Mouse (Mus musculus) heart, embryonic 14.5 days (tissue): ENCODE data around the gene Spen. TPM values are rescaled to one million over a fixed set of nuclear protein-coding genes. Genes with fewer than 3 reads are reported as not detected.

ENCODE experiments used
- ATAC-seq: fragments of 200-750 bp; cut with Nextera tagmentation; 2 replicates; pipeline ENCODE4 v1.8.0; 2017; ENCODE audit warnings: low read depth, moderate TSS enrichment; ENCODE audit not compliant: insufficient number of reproducible peaks, insufficient read depth, low FRiP score
- H3K27ac ChIP-seq, 2 experiments: fragments of 200-500 bp in 1 of 2; fragments of 300-500 bp in 1 of 2; sonication (generic) in 1 of 2; replicated peaks in 1 of 2; 2 replicates each; pipeline ENCODE4 v1.5.1; 2012 to 2014; ENCODE audit warnings: low read depth in 2 of 2, low read length in 2 of 2, control low read depth in 1 of 2, mild to moderate bottlenecking in 1 of 2, mixed read lengths in 1 of 2; ENCODE audit not compliant: control insufficient read depth in 1 of 2, insufficient read depth in 1 of 2
- H3K27me3 ChIP-seq: fragments of 300-500 bp; sonication (generic); 2 replicates; pipeline ENCODE4 v1.6.1; 2014; ENCODE audit warnings: mild to moderate bottlenecking, low read length, control low read depth; ENCODE audit not compliant: control insufficient read depth, insufficient read depth
- H3K36me3 ChIP-seq: fragments of 300-500 bp; sonication (generic); 2 replicates; pipeline ENCODE4 v1.6.1; 2014; ENCODE audit warnings: mild to moderate bottlenecking, control low read depth, low read length, mixed read lengths; ENCODE audit not compliant: control insufficient read depth, insufficient read depth
- H3K4me1 ChIP-seq, 2 experiments: fragments of 200-500 bp in 1 of 2; fragments of 300-500 bp in 1 of 2; sonication (generic) in 1 of 2; 2 replicates each; pipeline ENCODE4 v1.6.1; 2012 to 2014; ENCODE audit warnings: low read length in 2 of 2, control low read depth in 1 of 2, mixed read lengths in 1 of 2; ENCODE audit not compliant: control insufficient read depth in 2 of 2, insufficient read depth in 2 of 2
- H3K4me2 ChIP-seq: fragments of 300-500 bp; sonication (generic); 2 replicates; pipeline ENCODE4 v1.6.1; 2014; ENCODE audit warnings: mild to moderate bottlenecking, low read length
- H3K4me3 ChIP-seq, 2 experiments: fragments of 200-500 bp in 1 of 2; fragments of 300-500 bp in 1 of 2; sonication (generic) in 1 of 2; 2 replicates each; pipeline ENCODE4 v1.5.1; 2012 to 2014; ENCODE audit warnings: low read length in 2 of 2, mild to moderate bottlenecking in 2 of 2, control low read depth in 1 of 2, low read depth in 1 of 2, moderate library complexity in 1 of 2; ENCODE audit not compliant: control insufficient read depth in 1 of 2, insufficient read depth in 1 of 2
- H3K9ac ChIP-seq: fragments of 300-500 bp; sonication (generic); 2 replicates; pipeline ENCODE4 v1.6.1; 2014; ENCODE audit warnings: mild to moderate bottlenecking, low read length
- H3K9me3 ChIP-seq: fragments of 300-500 bp; sonication (generic); 2 replicates; pipeline ENCODE4 v1.6.1; 2016; ENCODE audit warnings: low read length, control low read depth; ENCODE audit not compliant: control insufficient read depth
- WGBS: fragments of 180-500 bp; shearing (Covaris S2); extraction: QIAGEN DNeasy Blood & Tissue Kit; methylation state at CpG from one replicate; pipeline ENCODE4 v1.1.7; 2014; 5-methylcytosine and 5-hydroxymethylcytosine counted together
- polyA plus RNA-seq: library from polyadenylated mRNA; unstranded; fragments of >200 nt; fragmentation: Nextera tagmentation; extraction: Ambion mirVana; gene quantifications from 2 replicates; pipeline ENCODE4 v1.2.1, GENCODE M21; 2014

Spen gene
- polyA plus RNA-seq, 1 experiment from 2014 or later, result 9.6 TPM

DNA sequence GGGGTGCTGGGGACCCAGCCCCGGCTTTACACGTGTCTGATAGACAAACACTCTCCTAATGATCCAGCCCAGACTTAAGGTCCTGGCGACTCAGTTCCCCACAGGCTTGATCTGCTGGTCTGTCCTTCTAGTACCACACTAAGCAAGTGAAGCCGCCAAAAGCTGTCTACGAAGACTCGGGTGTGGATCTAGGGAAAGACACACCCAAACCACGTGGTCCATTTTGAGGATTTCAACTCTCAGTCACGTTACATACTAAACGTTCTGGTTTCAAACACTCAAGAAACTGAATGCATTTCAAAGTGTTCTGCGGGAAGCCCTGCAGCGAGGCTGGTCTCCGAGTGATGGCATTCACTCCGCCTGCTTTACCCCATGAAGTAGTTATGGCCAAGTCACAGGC is 27.9 kb downstream of the Spen start:
- no peak for ATAC-seq
- peaks cover 5% of the 10 kb centered on the region for H3K36me3 ChIP-seq
- no peak overlapping the region for H3K4me2 ChIP-seq
- no peak overlapping the region for H3K4me3 ChIP-seq
- WGBS, result 80% methylated on average over 13 of the region's 13 CpGs
- H3K9ac ChIP-seq, result no peak overlapping the region
- H3K9me3 ChIP-seq, result no peaks in the 10 kb centered on the region
- H3K4me1 ChIP-seq, result peaks cover 25 to 40% of the 10 kb centered on the region in 2 experiments
- no peak overlapping the region for H3K27ac ChIP-seq
- no peaks in the 10 kb centered on the region for H3K27me3 ChIP-seq

DNA sequence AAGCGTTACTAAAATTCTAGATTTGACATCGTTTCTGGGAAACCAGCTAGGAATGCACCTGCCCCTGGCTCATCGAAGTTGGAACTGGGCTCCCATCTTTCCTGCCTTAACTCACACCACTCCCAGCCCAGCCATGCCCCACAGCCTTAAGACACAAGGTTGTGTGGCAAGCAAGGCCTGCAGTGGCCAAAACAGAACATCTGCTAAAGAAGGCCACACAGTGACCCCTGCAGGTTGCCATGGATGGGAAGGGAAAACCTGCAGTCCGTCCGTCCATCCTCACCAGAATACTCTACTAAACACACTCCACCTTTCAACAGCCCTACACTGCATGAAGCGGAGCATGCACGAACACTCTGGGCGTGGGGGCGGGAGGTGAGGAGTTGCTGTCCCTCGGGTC is 31.5 kb downstream of the Spen start:
- peak overlapping the region; percentile 47 for H3K4me2 ChIP-seq
- H3K4me3 ChIP-seq, result no peak overlapping the region
- H3K27ac ChIP-seq, result peak overlapping the region; percentile 77 to 91
- H3K9me3 ChIP-seq, result no peaks in the 10 kb centered on the region
- peak overlapping the region; percentile 51 for H3K9ac ChIP-seq
- 49% methylated on average over 10 of the region's 10 CpGs for WGBS
- no peak for ATAC-seq
- no peaks in the 10 kb centered on the region for H3K36me3 ChIP-seq
- no peaks in the 10 kb centered on the region for H3K27me3 ChIP-seq
- peaks cover 13 to 25% of the 10 kb centered on the region in 2 experiments for H3K4me1 ChIP-seq

DNA sequence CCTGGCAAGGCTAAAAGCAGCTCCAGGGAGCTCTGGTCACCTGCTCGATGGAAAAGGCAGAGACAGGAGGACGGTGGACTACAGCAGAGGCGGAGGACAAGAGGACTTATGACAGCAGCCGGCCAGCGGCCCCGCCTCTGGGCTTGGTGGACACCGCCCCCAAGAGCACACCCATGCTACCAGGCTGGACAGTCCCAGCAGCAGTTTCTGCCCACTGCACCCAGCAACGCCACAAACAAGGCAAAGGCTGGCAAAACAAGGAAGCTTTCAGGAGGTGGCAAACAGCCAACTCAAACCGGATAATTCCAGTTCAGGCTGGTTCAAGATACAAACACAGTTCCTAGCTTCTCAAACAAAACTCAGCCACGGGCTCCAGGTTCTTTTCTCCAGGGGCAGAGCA is 32.0 kb downstream of the Spen start:
- peaks cover 17 to 30% of the 10 kb centered on the region in 2 experiments for H3K4me1 ChIP-seq
- H3K9ac ChIP-seq, result peak overlapping the region; percentile 51
- WGBS, result 17% methylated on average over 10 of the region's 10 CpGs
- peak; percentile 72 for ATAC-seq
- no peaks in the 10 kb centered on the region for H3K27me3 ChIP-seq
- peak overlapping the region; percentile 77 to 91 for H3K27ac ChIP-seq
- peak overlapping the region; percentile 47 for H3K4me2 ChIP-seq
- H3K9me3 ChIP-seq, result no peaks in the 10 kb centered on the region
- H3K4me3 ChIP-seq, result no peak overlapping the region
- no peaks in the 10 kb centered on the region for H3K36me3 ChIP-seq

DNA sequence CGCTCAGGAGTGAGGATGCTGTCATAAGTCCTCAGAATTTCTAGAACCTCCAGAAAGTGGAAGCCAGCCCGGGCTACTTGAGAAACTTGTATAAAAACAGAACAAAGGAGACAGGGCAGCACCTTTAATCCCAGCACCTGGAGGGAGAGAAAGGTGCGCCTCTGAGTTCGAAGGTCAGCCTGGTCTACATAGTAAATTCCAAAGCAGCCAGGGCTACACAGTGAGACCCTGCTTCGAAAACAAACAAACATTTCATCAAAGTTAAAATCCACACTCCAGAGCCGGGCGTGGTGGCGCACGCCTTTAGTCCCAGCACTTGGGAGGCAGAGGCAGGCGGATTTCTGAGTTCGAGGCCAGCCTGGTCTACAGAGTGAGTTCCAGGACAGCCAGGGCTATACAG is 32.6 kb downstream of the Spen start:
- no peaks in the 10 kb centered on the region for H3K27me3 ChIP-seq
- no peaks in the 10 kb centered on the region for H3K36me3 ChIP-seq
- H3K9ac ChIP-seq, result no peak overlapping the region
- H3K4me1 ChIP-seq, result peaks cover 21 to 36% of the 10 kb centered on the region in 2 experiments
- no peak for ATAC-seq
- H3K4me2 ChIP-seq, result peak overlapping the region; percentile 47; the same call in 1 of the 2 replicates
- 92% methylated on average over 9 of the region's 11 CpGs for WGBS
- H3K27ac ChIP-seq, result peak overlapping the region in 1 of 2 experiments; percentile 77; a peak in 3 of 4 replicates
- H3K4me3 ChIP-seq, result no peak overlapping the region
- no peaks in the 10 kb centered on the region for H3K9me3 ChIP-seq

DNA sequence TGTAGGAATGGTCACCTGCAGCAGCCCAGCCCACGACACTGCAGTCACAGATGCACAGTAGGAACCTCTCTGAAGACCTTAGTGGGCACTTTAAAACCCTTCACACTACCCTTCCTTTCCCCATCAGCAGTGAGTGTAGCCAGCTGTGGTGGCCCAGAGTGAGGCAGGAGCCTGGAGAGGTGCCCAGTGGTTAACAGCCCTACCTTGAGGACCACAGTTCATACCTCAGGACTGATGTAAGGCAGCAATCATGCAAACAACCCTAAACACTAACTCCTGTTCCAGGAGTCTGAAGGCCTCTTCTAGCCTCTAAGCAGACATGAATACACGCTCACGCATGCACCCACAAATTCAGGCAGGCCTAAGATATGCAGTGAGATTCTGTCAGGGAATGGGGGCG is 33.9 kb downstream of the Spen start:
- no peak overlapping the region for H3K4me3 ChIP-seq
- H3K9ac ChIP-seq, result no peak overlapping the region
- H3K27me3 ChIP-seq, result no peaks in the 10 kb centered on the region
- H3K27ac ChIP-seq, result no peak overlapping the region
- H3K4me2 ChIP-seq, result no peak overlapping the region
- peaks cover 27 to 39% of the 10 kb centered on the region in 2 experiments for H3K4me1 ChIP-seq
- 95% methylated on average over 4 of the region's 4 CpGs for WGBS
- no peak for ATAC-seq
- no peaks in the 10 kb centered on the region for H3K36me3 ChIP-seq
- H3K9me3 ChIP-seq, result no peaks in the 10 kb centered on the region

DNA sequence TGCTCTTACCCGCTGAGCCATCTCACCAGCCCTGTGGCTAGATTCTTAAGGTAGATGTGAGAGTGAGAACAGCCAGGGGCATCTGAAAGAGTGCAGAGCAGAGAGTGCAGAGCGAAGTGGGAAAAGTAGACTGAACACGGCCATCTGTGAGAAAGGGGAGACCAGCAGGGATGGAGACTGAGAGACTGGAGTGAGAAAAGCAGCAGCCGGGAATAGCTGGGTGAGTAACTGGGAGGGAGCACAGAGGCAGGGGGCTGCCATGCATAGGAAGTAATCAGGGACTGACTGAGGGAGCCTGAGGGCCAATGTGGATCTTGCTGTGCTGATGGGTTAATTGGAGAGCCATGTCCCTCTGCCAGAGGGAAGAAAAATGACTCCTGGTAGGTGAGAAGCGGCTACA is 35.7 kb downstream of the Spen start:
- no peak overlapping the region for H3K9ac ChIP-seq
- no peaks in the 10 kb centered on the region for H3K9me3 ChIP-seq
- no peak overlapping the region for H3K27ac ChIP-seq
- no peak overlapping the region for H3K4me3 ChIP-seq
- 68% methylated on average over 5 of the region's 5 CpGs for WGBS
- ATAC-seq, result no peak
- H3K36me3 ChIP-seq, result no peaks in the 10 kb centered on the region
- no peak overlapping the region for H3K4me2 ChIP-seq
- peaks cover 27 to 39% of the 10 kb centered on the region in 2 experiments for H3K4me1 ChIP-seq
- H3K27me3 ChIP-seq, result no peaks in the 10 kb centered on the region

DNA sequence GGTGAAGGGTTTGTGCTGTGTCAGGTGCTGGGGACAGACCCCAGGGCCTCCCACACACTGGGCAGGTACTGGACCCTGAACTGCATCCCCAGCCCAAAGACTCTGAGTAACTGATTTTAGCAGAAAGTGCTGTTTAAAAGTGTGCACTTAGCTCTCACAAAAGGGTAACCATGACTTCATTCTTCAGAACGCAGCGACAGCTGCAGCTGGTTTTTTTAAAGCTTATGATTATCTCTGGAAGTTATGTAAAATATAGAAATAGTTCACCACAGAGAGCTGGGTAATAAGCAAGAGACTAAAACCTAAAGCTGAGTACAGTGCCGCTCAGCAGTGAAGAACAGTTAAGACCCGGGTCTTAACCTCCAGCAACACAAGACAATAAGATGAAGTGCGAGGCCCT is 37.3 kb downstream of the Spen start:
- 0 out of 2 replicates have a peak, but pooled peaks cover 4% of the 10 kb centered on the region for H3K36me3 ChIP-seq
- no peak overlapping the region for H3K4me2 ChIP-seq
- peaks cover 17 to 24% of the 10 kb centered on the region in 2 experiments for H3K4me1 ChIP-seq
- H3K9ac ChIP-seq, result peak overlapping the region; percentile 48; the same call in 1 of the 2 replicates
- no peaks in the 10 kb centered on the region for H3K27me3 ChIP-seq
- WGBS, result 46% methylated on average over 5 of the region's 5 CpGs
- peak overlapping the region; percentile 8 to 44; a peak in 2 of 4 replicates for H3K27ac ChIP-seq
- H3K4me3 ChIP-seq, result no peak overlapping the region
- no peak for ATAC-seq
- no peaks in the 10 kb centered on the region for H3K9me3 ChIP-seq

DNA sequence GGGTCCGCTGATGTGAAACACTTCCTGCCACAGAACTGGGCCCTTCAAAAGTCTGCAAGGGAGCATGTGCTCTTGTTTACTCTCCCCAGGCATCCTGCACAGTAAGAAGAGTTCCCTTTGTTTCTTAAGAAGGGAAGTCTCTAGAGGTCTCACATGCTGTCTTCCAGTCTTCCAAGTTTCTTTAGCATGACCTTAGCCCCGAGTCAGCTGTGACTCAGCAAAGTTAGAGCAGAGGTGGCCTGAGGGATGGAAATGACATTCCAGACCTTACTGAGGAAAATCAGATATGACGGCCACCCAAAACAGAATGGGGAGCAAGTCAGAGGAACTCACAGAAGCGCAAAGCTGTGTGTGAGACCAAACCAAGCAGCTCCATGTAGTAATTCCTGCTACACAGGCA is 37.8 kb downstream of the Spen start:
- no peak for ATAC-seq
- H3K27me3 ChIP-seq, result no peaks in the 10 kb centered on the region
- H3K9me3 ChIP-seq, result no peaks in the 10 kb centered on the region
- H3K9ac ChIP-seq, result peak overlapping the region; percentile 48; the same call in 1 of the 2 replicates
- H3K4me3 ChIP-seq, result no peak overlapping the region
- H3K4me1 ChIP-seq, result peaks cover 17 to 20% of the 10 kb centered on the region in 2 experiments
- H3K27ac ChIP-seq, result peak overlapping the region; percentile 8 to 44; a peak in 2 of 4 replicates
- H3K4me2 ChIP-seq, result no peak overlapping the region
- 53% methylated on average over 4 of the region's 4 CpGs for WGBS
- 0 out of 2 replicates have a peak, but pooled peaks cover 5% of the 10 kb centered on the region for H3K36me3 ChIP-seq
